Mouse (Mus musculus): ENCODE measurements around the gene Clybl.

DNA sequence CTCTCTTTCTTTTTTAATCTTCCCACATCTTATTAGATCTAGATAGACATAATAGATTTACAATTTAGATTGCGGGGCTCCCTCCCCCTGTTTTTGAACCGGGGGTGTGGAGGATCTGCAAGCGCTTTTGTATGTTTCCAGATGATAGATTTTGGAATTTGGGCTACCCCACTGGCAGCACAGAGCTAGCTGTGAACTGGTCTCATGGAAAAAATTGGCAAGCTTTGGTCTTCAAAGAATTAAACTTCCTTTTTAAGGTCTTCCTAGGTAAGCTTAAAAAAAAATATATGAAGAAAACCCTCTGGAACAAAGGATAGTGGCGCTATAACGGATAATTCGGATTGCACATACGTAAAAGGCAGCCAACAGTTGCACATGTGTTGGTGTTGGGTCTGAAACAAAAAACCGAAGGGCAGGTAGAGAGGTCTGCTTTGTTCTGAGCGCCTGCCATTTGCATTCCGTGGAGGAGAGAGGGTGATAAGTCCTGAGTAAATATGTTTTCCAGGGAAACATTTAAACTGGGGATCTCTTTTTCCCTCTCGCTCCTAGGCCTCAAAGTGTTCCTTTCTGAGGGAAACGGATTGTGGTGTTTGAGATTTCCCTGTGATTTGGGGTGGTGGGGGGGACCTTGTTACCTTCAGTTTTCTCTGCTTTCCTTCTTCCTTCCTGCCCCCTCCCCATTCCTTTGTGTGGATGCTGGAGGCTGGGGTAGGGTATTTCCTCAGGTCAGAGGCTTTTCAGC is 193.7 kb downstream of the Clybl start:
- TF ChIP-seq POLR2A (IDR thresholded peaks at IDR 0.05; ENCODE audit: low read depth, low read length) (no peak), MAFK (IDR thresholded peaks at IDR 0.05; ENCODE audit: insufficient replicate concordance, low read length) (no peak), TBP (conservative IDR thresholded peaks at IDR 0.05; ENCODE audit: low read depth, low read length) (no peak), CTCF (conservative IDR thresholded peaks at IDR 0.05 in 1 of 2, IDR thresholded peaks at IDR 0.05 in 1 of 2; ENCODE audit: low read depth in 2 of 2, low read length in 2 of 2) (no peak), ZMIZ1 (IDR thresholded peaks at IDR 0.05; ENCODE audit: low read depth, low read length) (no peak), MAX (IDR thresholded peaks at IDR 0.05; ENCODE audit: low read length) (no peak)

Measured in CH12.LX (cell line).